Mouse (Mus musculus): ENCODE results near the gene Gtf2i.
A peak's percentile ranks its signal among the peaks of the same experiment; 100 is the strongest.

Gtf2i gene

GRCm38 (mm10) chr5:134277109-134277508, 37.5 kb downstream of the Gtf2i start:
- no peak for DNase-seq (ENCODE audit: low spot score in 2 of 2)

GRCm38 (mm10) chr5:134275556-134275955, 39.0 kb downstream of the Gtf2i start:
- DNase-seq (ENCODE audit: low spot score in 2 of 2) = peak; percentile 12 to 30

- DNase-seq (ENCODE audit: low spot score in 2 of 2) = no peak
These were observed 39.5 kb downstream of the Gtf2i start for GRCm38 (mm10) chr5:134275021-134275420.

DNA sequence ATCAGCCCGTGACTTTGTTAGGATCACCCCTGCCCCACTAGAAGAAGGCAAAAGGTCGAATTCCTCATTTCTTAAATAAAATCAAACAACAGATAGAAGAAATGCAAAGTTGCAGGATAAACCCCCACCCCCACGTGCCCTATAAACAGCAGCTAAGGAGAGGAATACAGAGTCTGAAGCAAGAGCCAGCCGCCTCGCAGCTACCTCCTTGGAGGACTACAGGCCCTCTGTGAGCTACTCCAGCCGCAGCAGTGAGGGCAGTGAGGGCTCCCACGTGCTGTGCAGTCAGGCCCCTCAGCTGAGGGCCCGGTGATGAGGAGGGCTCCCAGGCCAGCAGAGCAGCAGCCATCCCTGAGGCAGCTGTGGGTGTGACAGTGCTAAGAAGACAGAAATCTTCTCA, 40.8 kb downstream of the Gtf2i start:
- DNase-seq (ENCODE audit: low spot score in 2 of 2) = no peak

GRCm38 (mm10) chr5:134272761-134273160, 41.8 kb downstream of the Gtf2i start:
- DNase-seq (ENCODE audit: low spot score in 2 of 2) = no peak

GRCm38 (mm10) chr5:134271421-134271820, 43.1 kb downstream of the Gtf2i start:
- no peak for DNase-seq (ENCODE audit: low spot score in 2 of 2)

DNA sequence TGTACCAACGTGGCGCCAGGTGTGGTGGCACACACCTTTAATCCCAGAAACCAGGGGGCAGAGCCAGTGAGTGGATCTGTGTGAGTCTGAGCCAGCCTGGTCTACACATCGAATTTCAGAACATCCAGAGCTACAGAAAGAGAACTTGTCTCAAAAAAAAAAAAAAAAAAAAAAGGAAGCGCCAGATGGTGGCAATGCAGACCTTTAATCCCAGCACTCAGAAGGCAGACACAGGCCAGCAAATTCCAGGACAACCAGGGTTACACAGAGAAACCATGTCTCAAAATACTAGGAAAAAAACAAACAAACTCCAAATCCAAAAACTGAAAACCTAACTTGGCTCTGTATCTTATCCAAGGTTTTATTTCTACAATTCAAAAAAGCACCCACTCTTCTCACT, 44.0 kb downstream of the Gtf2i start:
- no peak for DNase-seq (ENCODE audit: low spot score in 2 of 2)

DNA sequence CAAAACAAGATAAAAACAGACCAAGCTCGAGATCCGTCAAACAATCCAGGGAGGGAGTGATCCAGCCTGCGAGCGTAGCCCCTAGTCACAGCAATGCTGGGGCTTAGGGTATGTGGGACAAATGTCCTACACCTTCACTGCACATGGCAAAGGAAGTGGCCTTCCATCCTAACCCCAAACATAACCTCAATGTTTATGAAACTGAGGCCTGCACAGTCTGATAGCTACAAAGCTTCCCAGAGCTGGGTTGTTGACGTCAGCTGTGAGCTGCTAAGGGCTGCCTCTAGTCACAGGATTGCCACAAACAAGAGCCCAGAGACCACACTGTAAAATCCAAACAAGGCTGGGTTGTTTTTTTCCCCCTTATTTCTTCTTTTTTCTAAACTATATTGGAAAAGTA, 44.8 kb downstream of the Gtf2i start:
- DNase-seq (ENCODE audit: low spot score in 2 of 2) = peak in 1 of 2 experiments; percentile 10

DNA sequence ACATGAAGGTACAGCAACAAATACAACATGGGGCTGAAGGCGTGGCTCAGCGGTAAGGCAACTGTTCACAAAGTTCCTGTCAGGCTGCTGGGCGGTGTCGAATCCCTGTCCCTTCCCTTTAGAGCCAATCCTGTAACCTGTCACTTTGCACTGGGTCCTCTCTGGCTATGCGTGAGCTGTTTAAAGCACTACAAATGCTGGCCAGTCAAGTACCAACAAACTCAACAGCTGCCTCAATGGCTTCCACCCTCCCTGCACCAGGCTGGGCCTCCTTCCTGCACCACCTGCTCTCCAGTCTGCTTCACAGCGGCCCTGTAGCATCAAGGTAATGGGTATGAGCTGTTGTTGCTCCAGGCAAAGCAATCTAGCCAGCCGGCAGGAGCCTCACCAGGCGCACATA, 45.8 kb downstream of the Gtf2i start:
- no peak for DNase-seq (ENCODE audit: low spot score in 2 of 2)

DNA sequence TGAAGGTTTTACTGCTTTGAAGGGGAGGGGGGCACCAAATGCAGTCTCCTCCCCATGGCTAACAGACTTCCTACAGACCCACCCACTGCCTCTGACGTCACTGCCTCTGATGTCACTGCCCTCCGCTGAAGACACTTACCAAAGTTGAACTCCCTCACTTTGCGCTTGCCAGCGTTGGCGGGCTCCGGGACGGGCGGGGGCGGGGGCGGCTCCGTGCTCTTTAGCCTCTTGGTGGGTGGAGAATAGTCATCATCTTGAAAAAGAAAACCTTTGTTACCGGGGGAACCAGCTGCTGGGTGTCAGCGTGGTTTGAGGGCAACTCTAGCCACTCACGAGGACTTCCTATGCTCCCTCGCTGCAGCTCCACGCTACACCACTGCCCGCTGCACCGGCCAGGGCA, 48.2 kb downstream of the Gtf2i start:
- DNase-seq (ENCODE audit: low spot score in 2 of 2) = peak; percentile 32 to 38

DNA sequence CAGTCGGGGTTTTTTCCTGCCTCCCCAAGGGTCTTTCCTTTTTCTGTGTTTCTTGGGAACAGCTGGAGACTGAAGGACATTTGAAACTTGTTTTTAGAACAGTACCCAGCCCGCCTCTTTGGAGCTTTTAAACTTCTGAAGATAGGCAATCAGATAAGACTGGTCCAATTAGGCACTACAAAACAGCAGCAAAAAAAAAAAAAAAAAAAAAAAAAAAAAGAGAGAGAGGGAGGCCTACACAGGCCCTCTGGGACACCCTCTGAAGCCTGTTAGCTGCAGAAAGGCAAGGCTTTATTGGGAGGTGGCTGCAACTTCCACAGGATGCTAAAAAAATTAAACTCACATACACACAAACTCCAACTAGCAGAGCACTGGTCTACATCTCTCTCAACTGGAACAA, 48.7 kb downstream of the Gtf2i start:
- DNase-seq (ENCODE audit: low spot score in 2 of 2) = no peak

GRCm38 (mm10) chr5:134260001-134260636, 54.4 kb downstream of the Gtf2i start:
- no peak for DNase-seq (ENCODE audit: low spot score in 2 of 2)

DNA sequence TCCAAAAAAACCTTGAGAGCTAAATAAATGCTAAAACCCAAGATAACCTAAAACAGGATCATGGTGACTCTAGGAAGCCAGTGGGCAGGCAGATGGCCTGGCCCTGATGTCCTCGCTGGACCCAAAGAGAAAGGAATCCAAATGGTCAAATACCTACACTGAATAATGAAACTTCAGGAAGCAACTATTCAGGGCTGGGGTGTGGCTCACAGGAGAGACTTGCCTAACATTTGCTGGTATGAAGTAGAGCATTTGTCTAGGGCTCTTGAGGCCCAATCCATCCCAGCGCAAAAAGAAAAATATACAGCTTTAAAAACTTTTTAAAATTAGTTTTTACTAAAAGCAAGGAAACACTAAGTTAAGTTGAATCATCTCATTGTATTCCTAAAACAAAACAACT, 55.6 kb downstream of the Gtf2i start:
- DNase-seq (ENCODE audit: low spot score in 2 of 2) = no peak

DNA sequence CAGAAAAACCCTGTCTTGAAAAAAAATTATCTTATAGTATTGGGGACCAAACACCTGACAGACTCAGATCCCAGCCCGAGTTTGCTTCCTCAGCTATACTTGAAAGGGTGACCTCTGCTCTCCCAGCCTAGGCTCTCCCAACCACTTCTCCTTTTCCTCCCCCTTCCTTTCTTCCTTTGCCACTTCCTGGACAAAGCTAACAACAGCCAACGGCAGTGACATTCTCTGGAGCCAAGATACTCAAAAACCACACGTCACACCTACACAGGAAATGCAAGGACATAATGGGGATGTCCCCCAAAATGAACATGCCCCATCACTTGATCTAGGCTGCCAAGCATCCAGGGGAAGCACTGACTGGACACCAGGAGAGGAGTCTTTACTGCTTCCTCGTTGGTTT, 56.2 kb downstream of the Gtf2i start:
- no peak for DNase-seq (ENCODE audit: low spot score in 2 of 2)

- no peak for DNase-seq (ENCODE audit: low spot score in 2 of 2)
These were observed 57.1 kb downstream of the Gtf2i start for GRCm38 (mm10) chr5:134257349-134258031.

GRCm38 (mm10) chr5:134255294-134255693, 59.3 kb downstream of the Gtf2i start:
- DNase-seq (ENCODE audit: low spot score in 2 of 2) = no peak

GRCm38 (mm10) chr5:134253806-134254205, 60.8 kb downstream of the Gtf2i start:
- no peak for DNase-seq (ENCODE audit: low spot score in 2 of 2)

GRCm38 (mm10) chr5:134251083-134251482, 63.5 kb downstream of the Gtf2i start:
- DNase-seq (ENCODE audit: low spot score in 2 of 2) = no peak

- no peak for DNase-seq (ENCODE audit: low spot score in 2 of 2)
These were observed 64.0 kb downstream of the Gtf2i start for GRCm38 (mm10) chr5:134250601-134251000.

- DNase-seq (ENCODE audit: low spot score in 2 of 2) = no peak
These were observed 65.3 kb downstream of the Gtf2i start for GRCm38 (mm10) chr5:134249245-134249649.

GRCm38 (mm10) chr5:134248608-134249244, 65.8 kb downstream of the Gtf2i start:
- DNase-seq (ENCODE audit: low spot score in 2 of 2) = no peak

DNA sequence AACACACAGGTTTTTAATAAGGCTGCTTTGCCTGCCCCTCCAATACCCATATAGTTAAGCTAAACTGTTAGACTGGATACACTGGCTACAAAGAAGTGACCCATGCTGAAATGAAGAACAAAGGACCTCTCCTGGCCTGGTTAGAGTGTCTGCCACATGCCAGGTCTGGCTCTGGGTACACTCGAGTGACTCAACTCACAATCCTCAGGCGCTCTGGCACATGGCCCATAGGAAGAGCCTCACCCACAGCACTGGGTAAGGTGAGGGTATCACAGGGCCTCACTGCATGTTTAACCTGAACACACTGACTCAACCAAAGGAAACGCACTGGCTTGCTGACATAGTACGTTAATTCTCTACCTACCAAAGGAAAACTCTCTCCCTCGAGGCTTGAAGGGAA, 68.4 kb downstream of the Gtf2i start:
- DNase-seq (ENCODE audit: low spot score in 2 of 2) = no peak

GRCm38 (mm10) chr5:134244890-134245289, 69.7 kb downstream of the Gtf2i start:
- DNase-seq (ENCODE audit: low spot score in 2 of 2) = no peak
